Mouse (Mus musculus): ENCODE data around the gene Il23a.
A peak's percentile ranks its signal among the peaks of the same experiment; 100 is the strongest.
"Not testable (repeated sequence)": the region's sequence is repeated elsewhere in the genome, so short reads cannot be mapped to it uniquely, and the experiment has no call there.

Il23a gene

GRCm38 (mm10) chr10:128268371-128268770 is 30.2 kb downstream of the Il23a start, which contains the start of gene Apof:
Gene Apof (plus strand): TSS chr10:128268671.
- no peak for DNase-seq (ENCODE audit: low spot score in 2 of 2)

GRCm38 (mm10) chr10:128263393-128264310 is 34.9 kb downstream of the Il23a start:
- peak in 1 of 2 experiments; percentile 20 for DNase-seq (ENCODE audit: low spot score in 2 of 2)

DNA sequence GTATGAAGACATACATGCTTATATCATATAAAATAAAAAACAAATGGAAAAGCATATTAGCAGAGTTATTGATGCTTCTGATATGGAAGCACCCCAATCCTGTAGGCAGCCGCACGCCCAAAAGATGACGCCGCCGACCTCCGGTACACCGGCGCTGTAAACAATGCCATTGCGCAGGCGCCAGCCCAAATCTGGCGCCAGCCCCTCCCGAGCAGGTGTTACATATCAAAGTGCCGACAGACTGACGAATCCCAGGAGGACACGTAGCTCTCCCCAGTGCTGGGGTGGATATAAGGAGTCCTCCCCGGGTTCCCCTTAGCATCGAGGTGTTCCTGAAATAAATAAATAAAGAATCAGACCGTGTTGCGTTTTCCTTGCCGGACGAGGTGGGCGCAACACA is 36.3 kb downstream of the Il23a start:
- DNase-seq (ENCODE audit: low spot score in 2 of 2) = no peak

DNA sequence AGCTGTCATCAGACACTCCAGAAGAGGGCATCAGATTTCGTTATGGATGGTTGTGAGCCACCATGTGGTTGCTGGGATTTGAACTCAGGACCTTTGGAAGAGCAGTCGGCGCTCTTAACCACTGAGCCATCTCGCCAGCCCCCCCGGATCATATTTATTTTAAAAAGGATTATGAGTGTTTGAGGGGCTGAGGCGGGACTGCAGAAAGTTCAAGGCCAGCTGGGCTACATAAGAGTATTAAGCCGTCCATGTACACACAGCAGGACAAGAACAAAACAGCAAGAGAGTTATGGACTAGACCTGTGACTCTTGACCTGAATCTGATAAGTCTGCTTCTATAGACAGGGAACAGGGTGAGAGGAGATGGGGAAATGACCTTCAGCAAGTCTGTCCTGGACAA is 38.2 kb downstream of the Il23a start:
- DNase-seq (ENCODE audit: low spot score in 2 of 2) = not testable (repeated sequence)

- no peak for DNase-seq (ENCODE audit: low spot score in 2 of 2)
Observed at GRCm38 (mm10) chr10:128259946-128260345, 38.6 kb downstream of the Il23a start.

DNA sequence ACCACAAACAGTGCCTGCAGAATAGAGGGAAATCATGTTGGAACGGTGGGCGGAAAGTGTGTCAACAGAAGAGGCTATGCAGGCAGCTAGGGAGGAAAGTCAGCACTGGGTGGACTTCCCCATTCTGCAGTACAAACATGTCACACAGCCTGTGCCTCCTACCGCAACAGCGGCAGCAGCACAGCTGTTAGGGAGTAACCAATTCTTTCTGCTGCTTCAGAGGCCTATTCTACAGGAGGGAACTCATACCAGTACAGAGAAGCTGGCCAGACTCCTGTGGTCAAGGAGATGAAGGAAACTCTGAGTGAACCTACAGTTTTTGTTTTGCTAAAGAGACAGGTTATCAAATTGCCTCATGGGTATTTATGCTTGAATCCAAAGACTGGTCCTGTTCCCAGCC is 39.6 kb downstream of the Il23a start:
- DNase-seq (ENCODE audit: low spot score in 2 of 2) = peak in 1 of 2 experiments; percentile 24

- DNase-seq (ENCODE audit: low spot score in 2 of 2) = no peak
Observed at GRCm38 (mm10) chr10:128256328-128256727, 42.2 kb downstream of the Il23a start.

GRCm38 (mm10) chr10:128255925-128256324 is 42.6 kb downstream of the Il23a start:
- DNase-seq (ENCODE audit: low spot score in 2 of 2) = no peak

DNA sequence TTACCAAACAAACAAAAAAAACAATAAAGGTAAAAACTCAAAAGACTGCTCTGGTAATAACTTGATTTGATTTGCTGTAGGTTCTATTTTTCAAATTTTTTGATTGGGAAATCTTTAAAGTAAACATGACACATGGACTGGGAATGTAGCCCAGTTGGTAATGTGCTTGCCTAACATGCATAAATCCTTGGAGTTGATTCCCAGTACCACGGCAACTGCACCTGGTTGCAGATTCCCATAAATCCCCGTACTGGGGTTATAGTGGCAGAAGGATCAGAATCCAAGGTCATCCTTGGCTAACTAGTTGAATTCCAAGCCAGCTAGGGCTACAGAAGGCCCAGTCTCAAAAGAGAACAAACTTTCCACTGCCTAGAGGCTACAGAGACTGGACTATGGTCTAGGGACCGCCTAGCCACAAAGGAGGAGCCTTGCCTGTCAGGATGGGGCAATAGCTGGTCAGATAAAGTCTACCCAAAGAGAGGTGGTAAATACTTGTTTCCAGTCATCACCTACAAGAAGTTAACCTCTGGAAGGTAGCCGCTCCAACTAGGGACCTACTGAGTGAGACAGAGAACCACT is 44.8 kb downstream of the Il23a start, which contains the start of gene Apon:
Gene Apon (plus strand): TSS at position 420 of the 579 bp plus-strand sequence.
- DNase-seq (ENCODE audit: low spot score in 2 of 2) = no peak

DNA sequence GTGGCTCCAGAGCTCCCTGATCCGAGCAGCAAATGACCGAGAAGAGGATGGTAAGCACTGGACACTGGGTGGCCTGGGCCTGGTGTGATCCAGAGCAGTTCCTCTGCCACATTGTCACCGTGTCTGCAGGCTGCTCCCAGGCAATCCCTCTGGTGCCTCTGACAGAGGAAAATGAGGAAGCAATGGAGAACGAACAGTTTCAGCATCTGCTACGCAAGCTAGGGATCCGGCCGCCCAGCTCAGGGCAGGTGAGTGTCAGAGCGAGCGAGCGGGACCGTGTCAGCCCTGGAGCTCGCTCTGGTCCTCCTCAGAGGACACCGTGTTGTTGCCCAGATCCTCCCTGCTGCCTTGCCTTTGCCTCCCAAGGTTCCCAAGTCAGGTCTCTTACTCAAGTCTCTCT is 48.0 kb downstream of the Il23a start:
- no peak for DNase-seq (ENCODE audit: low spot score in 2 of 2)

DNA sequence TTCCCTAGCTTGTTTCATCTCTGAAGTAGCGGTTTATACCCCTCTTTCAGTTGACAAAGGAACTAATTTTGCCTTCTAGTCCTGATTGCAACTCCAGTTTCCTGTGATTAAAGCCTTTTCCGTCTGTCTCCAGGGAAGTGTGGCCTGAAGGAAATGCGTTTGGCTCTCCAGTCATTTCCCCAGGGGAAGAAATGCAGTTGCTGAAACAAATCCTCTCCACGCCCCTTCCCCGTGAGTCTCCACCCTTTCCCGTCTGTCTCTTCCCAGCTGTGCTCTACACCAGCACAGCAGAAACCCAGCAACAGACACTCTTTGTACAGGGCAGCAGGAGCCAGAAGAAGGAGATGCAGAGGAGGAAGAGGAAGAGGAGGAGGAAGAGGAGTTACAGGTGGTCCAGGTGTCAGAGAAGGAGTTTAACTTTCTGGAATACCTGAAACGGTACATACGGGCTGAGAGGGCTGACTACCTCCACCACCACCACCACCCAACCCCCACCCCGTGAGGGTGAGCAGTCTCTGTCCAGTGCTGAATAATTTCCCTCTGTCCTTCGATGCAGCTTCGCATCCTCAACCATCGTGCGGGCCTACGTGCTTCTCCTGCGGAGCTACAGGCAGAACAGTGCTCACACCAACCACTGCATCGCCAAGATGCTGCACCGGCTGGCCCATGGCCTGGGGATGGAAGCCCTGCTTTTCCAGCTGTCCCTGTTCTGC is 51.4 kb downstream of the Il23a start:
- no peak for DNase-seq (ENCODE audit: low spot score in 2 of 2)
